Mouse (Mus musculus) liver, adult 2 months (tissue): ENCODE results near the gene Ccdc54.

Source experiments
- CTCF ChIP-seq: fragments of 200-500 bp; IDR thresholded peaks from 2 replicates; pipeline ENCODE4 v1.5.1; 2011; ENCODE audit warnings: low read depth, low read length, control low read depth
- POLR2A ChIP-seq: fragments of 200-500 bp; IDR thresholded peaks from 2 replicates; pipeline ENCODE4 v1.6.1; 2011; ENCODE audit warnings: low read length, control low read depth; ENCODE audit not compliant: insufficient read depth; ENCODE audit errors: extremely low read depth

GRCm38 (mm10) chr16:50610580-50610979 is 19.6 kb upstream of the Ccdc54 start:
- TF ChIP-seq CTCF = no peak
- TF ChIP-seq POLR2A = no peak
